Mouse (Mus musculus): ENCODE data around the gene Gch1. TPM values are rescaled to one million over a fixed set of nuclear protein-coding genes. Genes with fewer than 3 reads are reported as not detected.

Gene Gch1
- polyA plus RNA-seq, 1 experiment from 2014 or later = 12.4 TPM

GRCm38 (mm10) chr14:47220231-47221025 is 31.2 kb upstream of the Gch1 start:
- Histone ChIP-seq H3K4me3 (ENCODE audit: low read depth, low read length) (no peak overlapping the region), H3K9ac (ENCODE audit: low read length) (no peak overlapping the region), H3K27me3 (ENCODE audit: control insufficient read depth, insufficient read depth, low read length) (no peaks in the 10 kb centered on the region), H3K4me1 (replicated peaks; ENCODE audit: control insufficient read depth, insufficient read depth) (no peaks in the 10 kb centered on the region), H3K27ac (replicated peaks) (no peak overlapping the region), H3K4me2 (replicated peaks; ENCODE audit: low read depth) (no peak overlapping the region), H3K36me3 (ENCODE audit: control insufficient read depth, insufficient read depth, low read length) (no peaks in the 10 kb centered on the region), H3K9me3 (ENCODE audit: control insufficient read depth, low read length) (no peaks in the 10 kb centered on the region)
- DNase-seq (ENCODE audit: low spot score) = no peak
- no peak for TF ChIP-seq EP300 (optimal IDR thresholded peaks at IDR 0.05)
- no peak for TF ChIP-seq CTCF (IDR thresholded peaks at IDR 0.05; ENCODE audit: low read depth)
- ATAC-seq (ENCODE audit: low FRiP score, low TSS enrichment) = no peak
- 78% methylated on average over 8 of the region's 8 CpGs for WGBS

- ATAC-seq (ENCODE audit: low FRiP score, low TSS enrichment) = no peak
- Histone ChIP-seq H3K27ac (replicated peaks) (no peak overlapping the region), H3K9ac (ENCODE audit: low read length) (no peak overlapping the region), H3K27me3 (ENCODE audit: control insufficient read depth, insufficient read depth, low read length) (no peaks in the 10 kb centered on the region), H3K4me3 (ENCODE audit: low read depth, low read length) (no peak overlapping the region), H3K36me3 (ENCODE audit: control insufficient read depth, insufficient read depth, low read length) (no peaks in the 10 kb centered on the region), H3K4me1 (replicated peaks; ENCODE audit: control insufficient read depth, insufficient read depth) (no peaks in the 10 kb centered on the region), H3K9me3 (ENCODE audit: control insufficient read depth, low read length) (no peaks in the 10 kb centered on the region), H3K4me2 (replicated peaks; ENCODE audit: low read depth) (no peak overlapping the region)
- no peak for TF ChIP-seq EP300 (optimal IDR thresholded peaks at IDR 0.05)
- TF ChIP-seq CTCF (IDR thresholded peaks at IDR 0.05; ENCODE audit: low read depth) = no peak
- DNase-seq (ENCODE audit: low spot score) = no peak
- WGBS = 83% methylated on average over 9 of the region's 9 CpGs
Measured at GRCm38 (mm10) chr14:47218766-47219606, 29.8 kb upstream of the Gch1 start.

GRCm38 (mm10) chr14:47216541-47216940 is 27.3 kb upstream of the Gch1 start:
- TF ChIP-seq CTCF (IDR thresholded peaks at IDR 0.05; ENCODE audit: low read depth) = no peak
- no peak for TF ChIP-seq EP300 (optimal IDR thresholded peaks at IDR 0.05)
- Histone ChIP-seq H3K4me3 (ENCODE audit: low read depth, low read length) (no peak overlapping the region), H3K4me2 (replicated peaks; ENCODE audit: low read depth) (no peak overlapping the region), H3K27ac (replicated peaks) (no peak overlapping the region), H3K9me3 (ENCODE audit: control insufficient read depth, low read length) (no peaks in the 10 kb centered on the region), H3K4me1 (replicated peaks; ENCODE audit: control insufficient read depth, insufficient read depth) (no peaks in the 10 kb centered on the region), H3K27me3 (ENCODE audit: control insufficient read depth, insufficient read depth, low read length) (no peaks in the 10 kb centered on the region), H3K36me3 (ENCODE audit: control insufficient read depth, insufficient read depth, low read length) (no peaks in the 10 kb centered on the region), H3K9ac (ENCODE audit: low read length) (no peak overlapping the region)
- WGBS = 85% methylated on average over 2 of the region's 2 CpGs
- DNase-seq (ENCODE audit: low spot score) (no peak), ATAC-seq (ENCODE audit: low FRiP score, low TSS enrichment) (no peak)

GRCm38 (mm10) chr14:47214367-47214766 is 25.2 kb upstream of the Gch1 start:
- Histone ChIP-seq H3K9me3 (ENCODE audit: control insufficient read depth, low read length) (no peaks in the 10 kb centered on the region), H3K27me3 (ENCODE audit: control insufficient read depth, insufficient read depth, low read length) (no peaks in the 10 kb centered on the region), H3K9ac (ENCODE audit: low read length) (no peak overlapping the region), H3K36me3 (ENCODE audit: control insufficient read depth, insufficient read depth, low read length) (no peaks in the 10 kb centered on the region), H3K4me1 (replicated peaks; ENCODE audit: control insufficient read depth, insufficient read depth) (no peaks in the 10 kb centered on the region), H3K4me2 (replicated peaks; ENCODE audit: low read depth) (no peak overlapping the region), H3K4me3 (ENCODE audit: low read depth, low read length) (no peak overlapping the region), H3K27ac (replicated peaks) (no peak overlapping the region)
- DNase-seq (ENCODE audit: low spot score) = no peak
- no peak for TF ChIP-seq CTCF (IDR thresholded peaks at IDR 0.05; ENCODE audit: low read depth)
- no peak for TF ChIP-seq EP300 (optimal IDR thresholded peaks at IDR 0.05)
- ATAC-seq (ENCODE audit: low FRiP score, low TSS enrichment) = no peak
- 56% methylated on average over 5 of the region's 5 CpGs for WGBS

- no peak for TF ChIP-seq CTCF (IDR thresholded peaks at IDR 0.05; ENCODE audit: low read depth)
- TF ChIP-seq EP300 (optimal IDR thresholded peaks at IDR 0.05) = no peak
- no peak overlapping the region for H3K4me3 ChIP-seq (ENCODE audit: low read depth, low read length)
- no peaks in the 10 kb centered on the region for H3K9me3 ChIP-seq (ENCODE audit: control insufficient read depth, low read length)
- no peak overlapping the region for H3K27ac ChIP-seq (replicated peaks)
- H3K36me3 ChIP-seq (ENCODE audit: control insufficient read depth, insufficient read depth, low read length) = no peaks in the 10 kb centered on the region
- H3K4me2 ChIP-seq (replicated peaks; ENCODE audit: low read depth) = no peak overlapping the region
- no peak overlapping the region for H3K9ac ChIP-seq (ENCODE audit: low read length)
- no peaks in the 10 kb centered on the region for H3K4me1 ChIP-seq (replicated peaks; ENCODE audit: control insufficient read depth, insufficient read depth)
- H3K27me3 ChIP-seq (ENCODE audit: control insufficient read depth, insufficient read depth, low read length) = no peaks in the 10 kb centered on the region
- ATAC-seq (ENCODE audit: low FRiP score, low TSS enrichment) (no peak), DNase-seq (ENCODE audit: low spot score) (no peak)
- 76% methylated on average over 4 of the region's 4 CpGs for WGBS
Measured at GRCm38 (mm10) chr14:47213305-47213704, 24.1 kb upstream of the Gch1 start.
